Mouse (Mus musculus) gonadal fat pad, adult 2 months (tissue): ENCODE results near the gene Calhm1. TPM values are rescaled to one million over a fixed set of nuclear protein-coding genes. Genes with fewer than 3 reads are reported as not detected.
"Not testable (repeated sequence)": the region's sequence is repeated elsewhere in the genome, so short reads cannot be mapped to it uniquely, and the experiment has no call there.

Experiments
- DNase-seq: peaks from one replicate; pipeline ENCODE4 v3.0.0-alpha.2; 2012; ENCODE audit warnings: low read depth
- polyA plus RNA-seq: library from polyadenylated mRNA; depleted of rRNA; stranded (reverse); fragments of >200 nt; gene quantifications from 2 replicates; pipeline ENCODE4 v1.2.3, GENCODE M21; 2012

Gene Calhm1
- polyA plus RNA-seq, 1 experiment, result not detected

GRCm38 (mm10) chr19:47153767-47154166, 9.7 kb upstream of the Calhm1 start:
- DNase-seq, result no peak

- no peak for DNase-seq
Observed at GRCm38 (mm10) chr19:47152062-47152369, 8.0 kb upstream of the Calhm1 start.

- no peak for DNase-seq
Observed at GRCm38 (mm10) chr19:47151332-47152061, 7.4 kb upstream of the Calhm1 start.

- DNase-seq, result no peak
Observed at GRCm38 (mm10) chr19:47149854-47150253, 5.8 kb upstream of the Calhm1 start.

- no peak for DNase-seq
Observed at GRCm38 (mm10) chr19:47148267-47148847, 4.3 kb upstream of the Calhm1 start.

- no peak for DNase-seq
Observed at GRCm38 (mm10) chr19:47142438-47142837, 1.6 kb downstream of the Calhm1 start.

- not testable (repeated sequence) for DNase-seq
Observed at GRCm38 (mm10) chr19:47139611-47140010, 4.4 kb downstream of the Calhm1 start.

GRCm38 (mm10) chr19:47137771-47138421, 6.2 kb downstream of the Calhm1 start, which contains the start of gene Calhm2:
Gene Calhm2, minus strand, starts transcription at chr19:47138294.
- DNase-seq, result no peak

GRCm38 (mm10) chr19:47137051-47137581, 6.9 kb downstream of the Calhm1 start:
- DNase-seq, result no peak

GRCm38 (mm10) chr19:47136170-47136569, 7.9 kb downstream of the Calhm1 start:
- no peak for DNase-seq

GRCm38 (mm10) chr19:47135568-47135967, 8.5 kb downstream of the Calhm1 start:
- DNase-seq, result no peak

- DNase-seq, result no peak
Observed at GRCm38 (mm10) chr19:47133161-47133560, 10.9 kb downstream of the Calhm1 start.

- DNase-seq, result no peak
Observed at GRCm38 (mm10) chr19:47130551-47131125, 13.4 kb downstream of the Calhm1 start.

GRCm38 (mm10) chr19:47128835-47129234, 15.2 kb downstream of the Calhm1 start:
- no peak for DNase-seq

GRCm38 (mm10) chr19:47128164-47128563, 15.9 kb downstream of the Calhm1 start:
- DNase-seq, result no peak

GRCm38 (mm10) chr19:47122802-47123201, 21.3 kb downstream of the Calhm1 start:
- no peak for DNase-seq

- no peak for DNase-seq
Observed at GRCm38 (mm10) chr19:47121054-47121453, 23.0 kb downstream of the Calhm1 start.

- DNase-seq, result no peak
Observed at GRCm38 (mm10) chr19:47118634-47119033, 25.4 kb downstream of the Calhm1 start.

- no peak for DNase-seq
Observed at GRCm38 (mm10) chr19:47104641-47105271, 39.3 kb downstream of the Calhm1 start.

GRCm38 (mm10) chr19:47101080-47101479, 43.0 kb downstream of the Calhm1 start:
- no peak for DNase-seq
